17 mouse cellular contexts compared by ENCODE assay signal in the genomic region with DNA sequence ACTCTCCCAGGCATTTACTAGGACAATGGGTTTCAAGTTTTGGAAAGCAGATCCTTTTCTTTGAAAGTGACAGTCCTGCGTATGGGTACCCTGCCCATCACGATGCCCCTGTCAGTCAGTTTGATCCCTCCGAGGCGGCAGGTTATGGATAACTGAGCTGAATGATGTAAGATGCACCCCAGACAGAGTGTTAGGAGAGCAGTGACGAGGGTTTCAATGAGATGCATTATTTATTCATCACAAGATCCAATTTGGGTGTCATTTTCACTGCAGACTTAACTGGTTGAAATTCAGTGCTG.
A peak's percentile ranks its signal among the peaks of the same experiment; 100 is the strongest.
DNase-seq lines count a peak whose midpoint lies in the region; ATAC-seq and TF ChIP-seq lines count a peak whose summit lies in the region.
"Had no signal": no experiment of that assay in that cellular context is flagged by ENCODE, and none has a peak within 500 bp of the region (broad histone marks: within the 10 kb centered on the region; RNA-seq: fewer than 3 reads in every experiment).

No protein-coding gene starts in this region.

- ATAC-seq in hindbrain, embryonic 14.5 days (ENCODE audit: low FRiP score), result no peak
- peak; percentile 69 for ATAC-seq in midbrain, postnatal 0 days (ENCODE audit: low FRiP score)
- ATAC-seq in intestine, embryonic 15.5 days, result no peak
- ATAC-seq: inflammation-experienced regulatory T-cells, adult 6 months had no signal

- peak overlapping the region; percentile 10; the same call in 1 of the 2 replicates for H3K9ac ChIP-seq in hindbrain, embryonic 14.5 days
- H3K9ac ChIP-seq in midbrain, postnatal 0 days (replicated peaks; ENCODE audit: low read length, poor library complexity, severe bottlenecking), result no peak overlapping the region; the same call in 1 of the 2 replicates
- no peak overlapping the region for H3K9ac ChIP-seq in intestine, embryonic 15.5 days

- peak; percentile 44 for DNase-seq in cerebellum, adult 9-10 months
- no peak for DNase-seq in cerebellum, postnatal 4 days (ENCODE audit: low spot score in 2 of 2)
- peak; percentile 20 for DNase-seq in left cerebral cortex, postnatal 4 days
- DNase-seq in left cerebral cortex, adult 11 months (ENCODE audit: low spot score), result no peak
- DNase-seq in hindbrain, embryonic 14.5 days (ENCODE audit: low spot score), result no peak
- DNase-seq in midbrain, postnatal 0 days (ENCODE audit: low spot score), result peak; percentile 53
- DNase-seq in kidney, postnatal 10 days, result no peak
- DNase-seq: adrenal gland, postnatal 36 days; gastrocnemius, adult 2 months; heart, adult 11 months; liver; lung, adult 2 months; thymus, postnatal 25 days had no signal

- H3K36me3 ChIP-seq in hindbrain, embryonic 14.5 days (replicated peaks; ENCODE audit: control insufficient read depth, insufficient read depth), result no peaks in the 10 kb centered on the region
- no peaks in the 10 kb centered on the region for H3K36me3 ChIP-seq in midbrain, postnatal 0 days (ENCODE audit: insufficient read depth, low read length)
- no peaks in the 10 kb centered on the region for H3K36me3 ChIP-seq in intestine, embryonic 15.5 days

- TF ChIP-seq CTCF in midbrain, postnatal 0 days (IDR thresholded peaks at IDR 0.05), result no peak

- H3K4me1 ChIP-seq in hindbrain, embryonic 14.5 days (replicated peaks; ENCODE audit: control insufficient read depth, insufficient read depth, low read length), result peaks cover 13% of the 10 kb centered on the region; the same call in 1 of the 2 replicates
- H3K4me1 ChIP-seq in midbrain, postnatal 0 days (ENCODE audit: insufficient read depth, low read length), result peaks cover 8% of the 10 kb centered on the region; the same call in 1 of the 2 replicates
- H3K4me1 ChIP-seq in intestine, embryonic 15.5 days (replicated peaks), result no peaks in the 10 kb centered on the region

- intact Hi-C loops in left cerebral cortex, postnatal 4 days (cut with DNase I), result no loop called here

- no peak overlapping the region for H3K4me3 ChIP-seq in hindbrain, embryonic 14.5 days (replicated peaks; ENCODE audit: low read length)
- no peak overlapping the region for H3K4me3 ChIP-seq in midbrain, postnatal 0 days (ENCODE audit: low read depth, low read length)
- H3K4me3 ChIP-seq in intestine, embryonic 15.5 days (replicated peaks), result no peak overlapping the region
- H3K4me3 ChIP-seq: gastrocnemius, adult 2 months had no signal

- 25% methylated on average over 5 of the region's 5 CpGs for WGBS in hindbrain, embryonic 14.5 days
- WGBS in midbrain, postnatal 0 days, result 17% methylated on average over 5 of the region's 5 CpGs
- WGBS in intestine, embryonic 15.5 days, result 88% methylated on average over 5 of the region's 5 CpGs

- H3K4me2 ChIP-seq in hindbrain, embryonic 14.5 days (replicated peaks), result peak overlapping the region; percentile 30
- peak overlapping the region; percentile 42 for H3K4me2 ChIP-seq in midbrain, postnatal 0 days (ENCODE audit: low read depth, low read length, poor library complexity, severe bottlenecking)
- no peak overlapping the region for H3K4me2 ChIP-seq in intestine, embryonic 15.5 days (replicated peaks)

- no peaks in the 10 kb centered on the region for H3K9me3 ChIP-seq in hindbrain, embryonic 14.5 days (ENCODE audit: control insufficient read depth, low read length)
- H3K9me3 ChIP-seq in midbrain, postnatal 0 days (ENCODE audit: low read length), result no peaks in the 10 kb centered on the region
- no peaks in the 10 kb centered on the region for H3K9me3 ChIP-seq in intestine, embryonic 15.5 days

- peak overlapping the region; percentile 44 for H3K27ac ChIP-seq in hindbrain, embryonic 14.5 days
- no peak overlapping the region for H3K27ac ChIP-seq in midbrain, postnatal 0 days (ENCODE audit: low read depth, low read length)
- H3K27ac ChIP-seq in intestine, embryonic 15.5 days, result no peak overlapping the region
- H3K27ac ChIP-seq: gastrocnemius, adult 2 months; macrophage; stomach, postnatal 0 days had no signal

- H3K27me3 ChIP-seq in hindbrain, embryonic 14.5 days (ENCODE audit: control insufficient read depth, insufficient read depth, low read length), result no peaks in the 10 kb centered on the region
- H3K27me3 ChIP-seq in midbrain, postnatal 0 days (ENCODE audit: insufficient read depth, low read length), result no peaks in the 10 kb centered on the region
- H3K27me3 ChIP-seq in intestine, embryonic 15.5 days (replicated peaks), result no peaks in the 10 kb centered on the region

Comparison
In these comparisons a context has a peak if more than half of its experiments do, and no peak if none do; other contexts are left out.
1. DNase-seq: peak in cerebellum, adult 9-10 months (single experiment), left cerebral cortex, postnatal 4 days (single experiment) and midbrain, postnatal 0 days (single experiment); none in cerebellum, postnatal 4 days (0 of 2), left cerebral cortex, adult 11 months (single experiment), hindbrain, embryonic 14.5 days (single experiment) and kidney, postnatal 10 days (single experiment).